Mouse (Mus musculus): ENCODE data around the gene Trp53. TPM values are rescaled to one million over a fixed set of nuclear protein-coding genes. Genes with fewer than 3 reads are reported as not detected.

Trp53 gene
- total and polyA plus RNA-seq, 3 experiments: 24.9 to 372 (median 107) TPM

DNA sequence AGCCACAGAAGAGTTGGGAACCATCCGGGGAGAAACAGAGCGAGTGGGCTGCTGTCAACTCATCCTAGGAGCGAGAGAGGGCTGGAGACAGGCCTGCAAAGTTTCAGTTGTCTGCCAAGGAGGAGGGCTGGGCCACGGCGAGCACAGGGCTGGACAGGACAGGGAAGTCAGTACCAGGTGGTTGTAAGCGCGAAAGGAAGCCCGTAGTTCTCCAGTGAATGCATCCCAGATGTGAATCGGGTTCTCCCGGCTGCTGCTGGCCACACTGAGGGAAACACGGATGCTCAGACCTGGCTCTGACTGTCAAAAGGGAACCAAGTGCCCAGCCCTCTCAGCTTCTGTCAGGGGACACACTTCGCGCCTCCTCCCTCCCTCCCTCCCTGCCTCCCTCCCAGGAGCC lies 16.8 kb upstream of the Trp53 start:
- Histone ChIP-seq H3K9ac (ENCODE audit: insufficient read depth, low read depth) (no peak overlapping the region), H3K27ac (ENCODE audit: insufficient read depth, low read depth) (no peak overlapping the region), H3K9me3 (replicated peaks; ENCODE audit: low read length) (no peaks in the 10 kb centered on the region), H3K4me2 (ENCODE audit: insufficient read depth, low read depth, poor library complexity, severe bottlenecking) (no peak overlapping the region), H3K4me3 (replicated peaks in 1 of 3; ENCODE audit: low read depth in 2 of 3, low read length in 2 of 3, poor library complexity in 1 of 3) (no peak overlapping the region), H3K27me3 (replicated peaks) (no peaks in the 10 kb centered on the region), H3K36me3 (replicated peaks in 1 of 2; ENCODE audit: control insufficient read depth in 1 of 2, insufficient read depth in 1 of 2, low read length in 1 of 2) (peaks cover 70 to 92% of the 10 kb centered on the region in 2 experiments), H3K4me1 (ENCODE audit: control insufficient read depth in 1 of 2, insufficient read depth in 2 of 2) (no peaks in the 10 kb centered on the region), H3K79me2 (replicated peaks; ENCODE audit: control insufficient read depth, extremely low read depth, insufficient read depth, poor library complexity, severe bottlenecking) (0 out of 2 replicates have a peak, but pooled peaks cover 3% of the 10 kb centered on the region)
- in situ Hi-C loops (cut with MboI; ENCODE audit: low pct_ligation_motif_present, low pct_unique_long_range_greater_than_20kb, low sequenced_read_pairs) (no loop called here), dilution Hi-C loops (cut with MboI; ENCODE audit: extremely low pct_ligation_motif_present, extremely low pct_unique_long_range_greater_than_20kb, low sequenced_read_pairs) (no loop called here)
- DNase-seq (ENCODE audit: extremely low read depth): no peak
- TF ChIP-seq ELF1 (IDR thresholded peaks at IDR 0.05; ENCODE audit: low read depth, low read length) (no peak), NRF1 (IDR thresholded peaks at IDR 0.05; ENCODE audit: low read depth, low read length) (no peak), MAFK (IDR thresholded peaks at IDR 0.05; ENCODE audit: insufficient replicate concordance, low read length) (no peak), ZMIZ1 (IDR thresholded peaks at IDR 0.05; ENCODE audit: low read depth, low read length) (no peak), MXI1 (IDR thresholded peaks at IDR 0.05; ENCODE audit: low read depth, low read length) (no peak), USF2 (conservative IDR thresholded peaks at IDR 0.05; ENCODE audit: low read depth, low read length) (no peak), RCOR1 (conservative IDR thresholded peaks at IDR 0.05; ENCODE audit: low read depth, low read length) (no peak), KAT2A (IDR thresholded peaks at IDR 0.05; ENCODE audit: insufficient replicate concordance, low read length) (no peak), UBTF (IDR thresholded peaks at IDR 0.05; ENCODE audit: low read depth, low read length) (no peak), POLR2A (IDR thresholded peaks at IDR 0.05; ENCODE audit: low read depth, low read length) (no peak), ZC3H11A (IDR thresholded peaks at IDR 0.05; ENCODE audit: low read depth, low read length) (no peak), SMC3 (IDR thresholded peaks at IDR 0.05; ENCODE audit: low read depth, low read length) (no peak), CHD1 (IDR thresholded peaks at IDR 0.05; ENCODE audit: low read depth, low read length) (no peak), TCF12 (IDR thresholded peaks at IDR 0.05; ENCODE audit: low read depth, low read length) (no peak), ZKSCAN1 (IDR thresholded peaks at IDR 0.05; ENCODE audit: borderline replicate concordance, low read depth, low read length) (no peak), NELFE (IDR thresholded peaks at IDR 0.05; ENCODE audit: low read depth, low read length) (no peak), ZNF384 (IDR thresholded peaks at IDR 0.05; ENCODE audit: low read depth, low read length) (no peak), ETS1 (conservative IDR thresholded peaks at IDR 0.05; ENCODE audit: low read depth, low read length) (no peak), GABPA (IDR thresholded peaks at IDR 0.05; ENCODE audit: insufficient replicate concordance, low read depth, low read length) (no peak), EP300 (IDR thresholded peaks at IDR 0.05; ENCODE audit: low read length) (no peak)

- Histone ChIP-seq H3K79me2 (replicated peaks; ENCODE audit: control insufficient read depth, extremely low read depth, insufficient read depth, poor library complexity, severe bottlenecking) (0 out of 2 replicates have a peak, but pooled peaks cover 8% of the 10 kb centered on the region), H3K27me3 (replicated peaks) (no peaks in the 10 kb centered on the region), H3K27ac (ENCODE audit: insufficient read depth, low read depth) (no peak overlapping the region), H3K4me1 (ENCODE audit: control insufficient read depth in 1 of 2, insufficient read depth in 2 of 2) (no peaks in the 10 kb centered on the region), H3K4me2 (ENCODE audit: insufficient read depth, low read depth, poor library complexity, severe bottlenecking) (no peak overlapping the region), H3K36me3 (replicated peaks in 1 of 2; ENCODE audit: control insufficient read depth in 1 of 2, insufficient read depth in 1 of 2, low read length in 1 of 2) (peaks cover 71 to 94% of the 10 kb centered on the region in 2 experiments), H3K9me3 (replicated peaks; ENCODE audit: low read length) (no peaks in the 10 kb centered on the region), H3K4me3 (replicated peaks in 1 of 3; ENCODE audit: low read depth in 2 of 3, low read length in 2 of 3, poor library complexity in 1 of 3) (no peak overlapping the region), H3K9ac (ENCODE audit: insufficient read depth, low read depth) (no peak overlapping the region)
- no peak for TF ChIP-seq SIN3A (IDR thresholded peaks at IDR 0.05; ENCODE audit: low read length)
- no peak for TF ChIP-seq CHD1 (IDR thresholded peaks at IDR 0.05; ENCODE audit: low read depth, low read length)
- TF ChIP-seq SMC3 (IDR thresholded peaks at IDR 0.05; ENCODE audit: low read depth, low read length): no peak
- TF ChIP-seq PAX5 (IDR thresholded peaks at IDR 0.05; ENCODE audit: low read length): no peak
- no peak for TF ChIP-seq NELFE (IDR thresholded peaks at IDR 0.05; ENCODE audit: low read depth, low read length)
- dilution Hi-C loops (cut with MboI; ENCODE audit: extremely low pct_ligation_motif_present, extremely low pct_unique_long_range_greater_than_20kb, low sequenced_read_pairs) (no loop called here), in situ Hi-C loops (cut with MboI; ENCODE audit: low pct_ligation_motif_present, low pct_unique_long_range_greater_than_20kb, low sequenced_read_pairs) (no loop called here)
- DNase-seq (ENCODE audit: extremely low read depth): no peak
Measured at GRCm38 (mm10) chr11:69564391-69564790, 15.8 kb upstream of the Trp53 start.
